Mouse (Mus musculus) right cerebral cortex, postnatal 4 days (tissue): ENCODE measurements around the gene Cactin.

ENCODE experiments used
- DNase-seq: peaks from one replicate; pipeline ENCODE4 v3.0.0-alpha.2; 2022

Gene Cactin

GRCm38 (mm10) chr10:81344421-81345161 lies 23.7 kb downstream of the Cactin start:
- DNase-seq = no peak

- DNase-seq = no peak
Observed at GRCm38 (mm10) chr10:81345162-81345534, 24.2 kb downstream of the Cactin start.

GRCm38 (mm10) chr10:81346453-81347067 lies 25.7 kb downstream of the Cactin start:
- peak; percentile 69 for DNase-seq

GRCm38 (mm10) chr10:81349146-81349545 lies 28.2 kb downstream of the Cactin start:
- no peak for DNase-seq

GRCm38 (mm10) chr10:81349961-81350350 lies 29.1 kb downstream of the Cactin start:
- DNase-seq = no peak

GRCm38 (mm10) chr10:81350351-81351063 lies 29.6 kb downstream of the Cactin start, which contains the start of gene Hmg20b:
Gene Hmg20b, minus strand, starts transcription at chr10:81350480.
- peak; percentile 99 for DNase-seq

- no peak for DNase-seq
Observed at GRCm38 (mm10) chr10:81351678-81352291, 30.9 kb downstream of the Cactin start.

- no peak for DNase-seq
Observed at GRCm38 (mm10) chr10:81354738-81355477, 34.0 kb downstream of the Cactin start.

- no peak for DNase-seq
Observed at GRCm38 (mm10) chr10:81355533-81355932, 34.6 kb downstream of the Cactin start.

- no peak for DNase-seq
Observed at GRCm38 (mm10) chr10:81356352-81356990, 35.6 kb downstream of the Cactin start.

- DNase-seq = peak; percentile 96
Observed at GRCm38 (mm10) chr10:81356991-81357844, 36.3 kb downstream of the Cactin start, which contains the start of gene Mfsd12. Gene Mfsd12, plus strand, starts transcription at chr10:81357491.

- DNase-seq = no peak
Observed at GRCm38 (mm10) chr10:81358209-81358608, 37.3 kb downstream of the Cactin start.

GRCm38 (mm10) chr10:81358841-81359240 lies 37.9 kb downstream of the Cactin start:
- DNase-seq = no peak

GRCm38 (mm10) chr10:81360721-81361120 lies 39.8 kb downstream of the Cactin start:
- no peak for DNase-seq

- DNase-seq = no peak
Observed at GRCm38 (mm10) chr10:81362336-81362949, 41.5 kb downstream of the Cactin start.

GRCm38 (mm10) chr10:81363436-81364346 lies 42.8 kb downstream of the Cactin start:
- no peak for DNase-seq

GRCm38 (mm10) chr10:81364666-81365065 lies 43.8 kb downstream of the Cactin start:
- no peak for DNase-seq

- DNase-seq = no peak
Observed at GRCm38 (mm10) chr10:81365073-81365472, 44.2 kb downstream of the Cactin start.
